Mouse (Mus musculus) erythroid progenitor cell, adult 5-6 weeks (primary cell): ENCODE data around the gene Ppm1f. TPM values are rescaled to one million over a fixed set of nuclear protein-coding genes. Genes with fewer than 3 reads are reported as not detected.

Experiments
- total RNA-seq, 2 experiments: library from RNA; stranded (forward) in 1 of 2; stranded (reverse) in 1 of 2; fragments of 150-400 nt in 1 of 2; fragments of 186-747, 209-891 nt in 1 of 2; gene quantifications; 2 replicates each; pipeline versions ENCODE4 v1.2.3 to v1.2.4; 2015 to 2017; ENCODE audit warnings: low replicate concordance in 2 of 2

The Ppm1f gene
- total RNA-seq, 2 experiments from 2014 or later, result 0.30 to 1.7 TPM

Other genes starting within 250 kb of the Ppm1f start
- gene Olfr19, start 220.1 kb upstream of the Ppm1f start, total RNA-seq (2015; ENCODE audit: low replicate concordance), result not detected in 2 replicates
- gene Olfr19, start 220.1 kb upstream of the Ppm1f start, total RNA-seq (2017; ENCODE audit: low replicate concordance), result not detected in 2 replicates
- not detected in 2 replicates for gene Spag6l, start 67.0 kb upstream of the Ppm1f start, total RNA-seq (2015; ENCODE audit: low replicate concordance)
- 3.6 TPM in 1 of 2 replicates, not detected in the other for gene Spag6l, start 67.0 kb upstream of the Ppm1f start, total RNA-seq (2017; ENCODE audit: low replicate concordance)
- gene Igll1, start 32.5 kb upstream of the Ppm1f start, total RNA-seq (2015; ENCODE audit: low replicate concordance), result 46.9 and 57.8 TPM in 2 replicates
- 2.7 and 10.8 TPM in 2 replicates for gene Igll1, start 32.5 kb upstream of the Ppm1f start, total RNA-seq (2017; ENCODE audit: low replicate concordance)
- gene Top3b, start 25.7 kb upstream of the Ppm1f start, total RNA-seq (2015; ENCODE audit: low replicate concordance), result 18.0 and 33.5 TPM in 2 replicates
- gene Top3b, start 25.7 kb upstream of the Ppm1f start, total RNA-seq (2017; ENCODE audit: low replicate concordance), result 11.9 and 24.3 TPM in 2 replicates
- gene Vpreb1, start 25.6 kb upstream of the Ppm1f start, total RNA-seq (2015; ENCODE audit: low replicate concordance), result 19.1 and 29.8 TPM in 2 replicates
- 8.5 and 11.7 TPM in 2 replicates for gene Vpreb1, start 25.6 kb upstream of the Ppm1f start, total RNA-seq (2017; ENCODE audit: low replicate concordance)
- gene Mapk1, start 86.9 kb downstream of the Ppm1f start, total RNA-seq (2015; ENCODE audit: low replicate concordance), result 81.7 and 109 TPM in 2 replicates
- 113 and 116 TPM in 2 replicates for gene Mapk1, start 86.9 kb downstream of the Ppm1f start, total RNA-seq (2017; ENCODE audit: low replicate concordance)
- not detected in 2 replicates for gene Ypel1, start 173.2 kb downstream of the Ppm1f start, total RNA-seq (2015; ENCODE audit: low replicate concordance)
- gene Ypel1, start 173.2 kb downstream of the Ppm1f start, total RNA-seq (2017; ENCODE audit: low replicate concordance), result not detected in 2 replicates
- gene Ppil2, start 214.8 kb downstream of the Ppm1f start, total RNA-seq (2015; ENCODE audit: low replicate concordance), result 41.9 and 43.2 TPM in 2 replicates
- 37.7 and 65.6 TPM in 2 replicates for gene Ppil2, start 214.8 kb downstream of the Ppm1f start, total RNA-seq (2017; ENCODE audit: low replicate concordance)
- gene 2610318N02Rik, start 228.7 kb downstream of the Ppm1f start, total RNA-seq (2015; ENCODE audit: low replicate concordance), result 5.9 TPM in 1 of 2 replicates, not detected in the other
- 2.7 and 2.9 TPM in 2 replicates for gene 2610318N02Rik, start 228.7 kb downstream of the Ppm1f start, total RNA-seq (2017; ENCODE audit: low replicate concordance)
- 18.4 and 25.6 TPM in 2 replicates for gene Sdf2l1, start 235.9 kb downstream of the Ppm1f start, total RNA-seq (2015; ENCODE audit: low replicate concordance)
- gene Sdf2l1, start 235.9 kb downstream of the Ppm1f start, total RNA-seq (2017; ENCODE audit: low replicate concordance), result 7.2 and 15.7 TPM in 2 replicates
- gene Ydjc, start 248.2 kb downstream of the Ppm1f start, total RNA-seq (2015; ENCODE audit: low replicate concordance), result not detected in 2 replicates
- 0.13 TPM in 1 of 2 replicates, not detected in the other for gene Ydjc, start 248.2 kb downstream of the Ppm1f start, total RNA-seq (2017; ENCODE audit: low replicate concordance)